Mouse (Mus musculus) neural tube, embryonic 15.5 days (tissue): ENCODE measurements around the gene 1700003F12Rik. TPM values are rescaled to one million over a fixed set of nuclear protein-coding genes. Genes with fewer than 3 reads are reported as not detected.
A peak's percentile ranks its signal among the peaks of the same experiment; 100 is the strongest.

Experiments used
- ATAC-seq: fragments of 200-750 bp; cut with Nextera tagmentation; 2 replicates; pipeline ENCODE4 v1.8.0; 2017; ENCODE audit warnings: mild to moderate bottlenecking, moderate TSS enrichment, moderate library complexity; ENCODE audit not compliant: low FRiP score
- H3K27ac ChIP-seq: fragments of 300-500 bp; sonication (generic); replicated peaks from 2 replicates; pipeline ENCODE4 v1.5.1; 2015; ENCODE audit warnings: mild to moderate bottlenecking, inconsistent platforms
- H3K27me3 ChIP-seq: fragments of 300-500 bp; sonication (generic); replicated peaks from 2 replicates; pipeline ENCODE4 v1.6.1; 2015; ENCODE audit warnings: inconsistent platforms
- H3K36me3 ChIP-seq: fragments of 300-500 bp; sonication (generic); 2 replicates; pipeline ENCODE4 v1.6.1; 2015; ENCODE audit warnings: inconsistent platforms
- H3K4me1 ChIP-seq: fragments of 300-500 bp; sonication (generic); 2 replicates; pipeline ENCODE4 v1.6.1; 2015; ENCODE audit warnings: inconsistent platforms
- H3K4me2 ChIP-seq: fragments of 300-500 bp; sonication (generic); 2 replicates; pipeline ENCODE4 v1.6.1; 2015; ENCODE audit warnings: inconsistent platforms, mild to moderate bottlenecking, moderate library complexity
- H3K4me3 ChIP-seq: fragments of 300-500 bp; sonication (generic); replicated peaks from 2 replicates; pipeline ENCODE4 v1.5.1; 2015; ENCODE audit warnings: mild to moderate bottlenecking, inconsistent platforms
- H3K9ac ChIP-seq: fragments of 300-500 bp; sonication (generic); replicated peaks from 2 replicates; pipeline ENCODE4 v1.6.1; 2015; ENCODE audit warnings: mild to moderate bottlenecking, inconsistent platforms
- H3K9me3 ChIP-seq: fragments of 300-500 bp; sonication (generic); replicated peaks from 2 replicates; pipeline ENCODE4 v1.6.1; 2016; ENCODE audit warnings: inconsistent platforms
- WGBS: fragments of 180-500 bp; shearing (Covaris S2); methylation state at CpG from one replicate; pipeline ENCODE4 v1.1.7; 2015; ENCODE audit warnings: mixed read lengths; 5-methylcytosine and 5-hydroxymethylcytosine counted together
- polyA plus RNA-seq: library from polyadenylated mRNA; unstranded; fragments of >200 nt; fragmentation: Nextera tagmentation; extraction: Ambion mirVana; gene quantifications from 2 replicates; pipeline ENCODE4 v1.2.1, GENCODE M21; 2015

Gene 1700003F12Rik
- polyA plus RNA-seq, 1 experiment from 2014 or later, result 1.9 TPM

DNA sequence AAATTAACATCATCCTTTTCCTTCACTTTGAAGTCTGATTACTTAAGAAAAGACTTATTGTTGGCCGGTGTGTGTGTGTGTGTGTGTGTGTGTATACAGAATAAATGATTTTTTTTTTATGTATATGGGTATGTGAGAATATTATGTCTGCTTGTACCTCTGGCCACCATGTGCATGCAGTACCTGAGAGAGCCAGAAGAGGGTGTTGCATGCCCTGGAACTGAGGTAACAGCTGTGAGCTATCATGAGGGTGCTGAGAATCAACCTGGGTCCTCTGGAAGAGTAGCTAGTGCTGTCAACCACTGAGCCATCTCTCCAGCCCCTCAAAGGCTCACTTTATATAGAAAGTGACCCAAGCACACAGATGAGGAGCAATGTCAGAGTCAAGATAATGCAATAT, 34.5 kb downstream of the 1700003F12Rik start:
- Histone ChIP-seq H3K27me3 (no peaks in the 10 kb centered on the region), H3K4me2 (no peak overlapping the region), H3K27ac (no peak overlapping the region), H3K36me3 (0 out of 2 replicates have a peak, but pooled peaks cover under 1% of the 10 kb centered on the region), H3K4me1 (peaks cover 30% of the 10 kb centered on the region), H3K4me3 (no peak overlapping the region), H3K9me3 (no peaks in the 10 kb centered on the region), H3K9ac (no peak overlapping the region)
- ATAC-seq, result no peak
- 93% methylated on average over 1 of the region's 1 CpGs for WGBS

DNA sequence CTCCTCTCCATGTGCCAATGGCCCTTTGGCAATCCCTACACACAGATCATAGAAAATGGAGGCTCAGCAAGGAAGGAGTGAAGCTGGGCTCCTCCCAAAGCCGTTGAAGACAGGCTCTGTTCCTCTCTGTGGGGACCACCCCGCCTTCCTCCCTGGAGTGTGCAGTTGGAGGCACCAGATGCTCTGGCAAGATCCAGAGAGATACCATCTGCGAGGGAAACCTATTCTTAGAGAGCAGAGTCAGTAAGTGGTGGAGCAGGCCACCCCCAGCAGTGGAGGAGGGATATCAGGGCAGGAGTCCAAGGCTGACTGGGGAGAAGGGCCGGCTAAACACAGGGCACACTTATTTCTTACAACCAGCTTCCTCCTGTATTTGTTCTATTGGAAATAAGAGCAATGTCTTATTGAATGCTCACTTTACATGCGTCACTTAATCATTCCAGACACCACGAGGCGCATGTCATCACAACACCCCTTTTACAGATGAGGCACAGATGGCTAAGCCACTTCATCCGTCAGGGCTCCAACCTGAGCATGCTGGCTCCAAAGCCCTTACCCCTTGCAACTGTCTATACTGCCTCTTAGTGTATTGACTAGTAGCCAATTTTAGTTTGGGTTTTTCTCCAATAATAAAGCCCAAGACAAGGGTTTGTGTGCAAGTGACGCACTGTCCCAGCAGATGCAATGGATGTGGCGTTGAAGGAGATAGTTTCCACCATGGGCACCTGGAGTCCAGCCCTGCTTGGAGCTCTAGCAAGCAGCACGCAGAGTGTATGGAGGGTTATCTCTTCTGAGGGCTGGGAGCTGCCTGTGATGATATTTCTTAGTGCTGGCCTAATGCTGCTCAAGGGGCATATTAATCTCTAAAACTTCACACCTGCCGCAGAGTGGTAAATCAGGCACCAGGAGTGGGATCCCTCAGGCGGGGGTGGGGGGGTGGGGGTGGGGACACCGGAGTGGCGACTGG, 37.3 kb downstream of the 1700003F12Rik start:
- H3K9ac ChIP-seq, result no peak overlapping the region
- no peak overlapping the region for H3K27ac ChIP-seq
- H3K4me2 ChIP-seq, result no peak overlapping the region
- WGBS, result 43% methylated on average over 15 of the region's 15 CpGs
- H3K9me3 ChIP-seq, result no peaks in the 10 kb centered on the region
- no peaks in the 10 kb centered on the region for H3K27me3 ChIP-seq
- ATAC-seq, result peak; percentile 67; the same call in 1 of the 2 replicates
- H3K36me3 ChIP-seq, result peaks cover 7% of the 10 kb centered on the region; the same call in 1 of the 2 replicates
- no peak overlapping the region for H3K4me3 ChIP-seq
- peaks cover 18% of the 10 kb centered on the region for H3K4me1 ChIP-seq

- no peak for ATAC-seq
- Histone ChIP-seq H3K27me3 (no peaks in the 10 kb centered on the region), H3K9ac (no peak overlapping the region), H3K9me3 (no peaks in the 10 kb centered on the region), H3K4me1 (peaks cover 18% of the 10 kb centered on the region), H3K4me2 (no peak overlapping the region), H3K27ac (no peak overlapping the region), H3K4me3 (no peak overlapping the region), H3K36me3 (peaks cover 7% of the 10 kb centered on the region; the same call in 1 of the 2 replicates)
- 49% methylated on average over 17 of the region's 17 CpGs for WGBS
Measured at GRCm38 (mm10) chr2:154584931-154585601, 38.2 kb downstream of the 1700003F12Rik start.

- no peak for ATAC-seq
- Histone ChIP-seq H3K9ac (no peak overlapping the region), H3K27me3 (no peaks in the 10 kb centered on the region), H3K9me3 (no peaks in the 10 kb centered on the region), H3K36me3 (peaks cover 7% of the 10 kb centered on the region; the same call in 1 of the 2 replicates), H3K4me2 (no peak overlapping the region), H3K4me3 (no peak overlapping the region), H3K4me1 (peaks cover 18% of the 10 kb centered on the region), H3K27ac (no peak overlapping the region)
- 76% methylated on average over 5 of the region's 5 CpGs for WGBS
Measured at GRCm38 (mm10) chr2:154586405-154586804, 39.5 kb downstream of the 1700003F12Rik start.

GRCm38 (mm10) chr2:154589051-154589450, 42.2 kb downstream of the 1700003F12Rik start:
- no peak overlapping the region for H3K4me2 ChIP-seq
- H3K9me3 ChIP-seq, result no peaks in the 10 kb centered on the region
- H3K36me3 ChIP-seq, result peaks cover 12% of the 10 kb centered on the region
- H3K4me3 ChIP-seq, result no peak overlapping the region
- 84% methylated on average over 4 of the region's 4 CpGs for WGBS
- H3K27ac ChIP-seq, result no peak overlapping the region
- no peak for ATAC-seq
- no peaks in the 10 kb centered on the region for H3K27me3 ChIP-seq
- peaks cover 15% of the 10 kb centered on the region for H3K4me1 ChIP-seq
- no peak overlapping the region for H3K9ac ChIP-seq

GRCm38 (mm10) chr2:154591239-154591638, 44.4 kb downstream of the 1700003F12Rik start:
- Histone ChIP-seq H3K4me3 (no peak overlapping the region), H3K9ac (no peak overlapping the region), H3K27ac (no peak overlapping the region), H3K36me3 (peaks cover 12% of the 10 kb centered on the region), H3K9me3 (no peaks in the 10 kb centered on the region), H3K4me1 (no peaks in the 10 kb centered on the region), H3K27me3 (no peaks in the 10 kb centered on the region), H3K4me2 (no peak overlapping the region)
- ATAC-seq, result no peak
- 88% methylated on average over 3 of the region's 3 CpGs for WGBS

DNA sequence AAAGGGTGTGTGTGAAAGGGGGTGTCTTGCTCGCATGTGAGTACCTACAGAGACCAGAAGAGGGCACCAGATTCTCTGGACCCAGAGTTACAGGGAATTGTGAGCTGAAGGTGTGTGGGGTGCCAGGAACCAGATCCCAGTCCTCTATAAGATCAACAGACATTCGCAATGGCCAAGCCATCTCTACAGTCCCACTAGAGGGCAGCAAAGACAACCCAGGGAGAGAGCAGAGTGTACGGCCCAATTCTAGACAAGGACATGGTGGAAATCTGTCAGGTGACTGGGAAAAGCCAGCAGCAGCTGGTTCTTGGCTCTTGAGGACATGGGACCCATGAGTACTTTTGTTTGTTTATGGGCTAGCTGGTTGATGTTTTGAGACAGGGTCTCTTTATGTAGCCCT, 46.1 kb downstream of the 1700003F12Rik start:
- WGBS, result 69% methylated on average over 3 of the region's 3 CpGs
- ATAC-seq, result no peak

DNA sequence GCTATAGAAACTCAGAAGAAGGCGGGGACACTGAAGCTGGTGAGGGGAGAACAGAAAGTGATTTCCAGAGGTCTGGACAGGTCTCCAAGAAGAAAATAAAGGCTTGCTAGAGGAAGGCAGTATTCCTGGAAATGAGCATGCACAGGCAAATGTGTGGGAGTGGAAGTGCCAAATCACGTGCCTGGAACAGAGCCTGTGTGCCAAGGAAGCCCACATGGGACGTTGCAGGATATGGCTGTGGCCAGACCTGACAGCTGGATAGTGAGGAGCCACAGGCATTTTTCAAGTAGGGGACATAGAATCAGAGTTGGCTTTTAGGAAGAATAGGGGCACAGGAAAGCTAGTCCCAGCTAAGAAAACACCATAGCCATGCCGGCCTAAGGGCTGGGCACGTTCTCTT, 48.9 kb downstream of the 1700003F12Rik start:
- H3K27ac ChIP-seq, result no peak overlapping the region
- no peak for ATAC-seq
- whole genome bisulfite sequencing, result 80% methylated on average over 5 of the region's 5 CpGs
- H3K4me1 ChIP-seq, result no peaks in the 10 kb centered on the region
- no peak overlapping the region for H3K4me3 ChIP-seq
- peaks cover 5% of the 10 kb centered on the region; the same call in 1 of the 2 replicates for H3K36me3 ChIP-seq
- H3K9me3 ChIP-seq, result no peaks in the 10 kb centered on the region
- H3K4me2 ChIP-seq, result no peak overlapping the region
- H3K27me3 ChIP-seq, result no peaks in the 10 kb centered on the region
- H3K9ac ChIP-seq, result no peak overlapping the region

More for the DNA sequence above, 46.1 kb downstream of the 1700003F12Rik start:
- Histone ChIP-seq H3K27me3 (no peaks in the 10 kb centered on the region), H3K27ac (no peak overlapping the region), H3K4me1 (no peaks in the 10 kb centered on the region), H3K9me3 (no peaks in the 10 kb centered on the region), H3K4me3 (no peak overlapping the region), H3K9ac (no peak overlapping the region), H3K4me2 (no peak overlapping the region), H3K36me3 (peaks cover 5% of the 10 kb centered on the region; the same call in 1 of the 2 replicates)

DNA sequence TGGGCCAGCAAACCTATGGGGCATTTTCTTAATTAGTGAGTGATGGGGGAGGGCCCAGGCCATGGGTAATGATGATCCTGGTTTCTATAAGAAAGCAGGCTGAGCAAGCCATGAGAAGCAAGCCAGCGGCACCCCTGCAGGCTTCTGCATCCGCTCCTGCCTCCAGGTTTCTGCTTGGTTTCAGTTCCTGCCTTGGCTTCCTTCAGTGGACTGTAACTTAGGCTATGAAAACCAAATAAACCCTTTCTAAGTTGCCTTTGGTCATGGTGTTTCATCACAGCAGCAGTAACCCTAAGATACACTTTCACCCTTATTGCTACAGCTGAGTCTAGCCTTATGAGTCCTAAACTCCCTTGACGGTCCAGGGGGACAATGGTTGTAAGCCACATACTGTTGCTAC, 50.5 kb downstream of the 1700003F12Rik start:
- Histone ChIP-seq H3K9ac (no peak overlapping the region), H3K36me3 (peaks cover 5% of the 10 kb centered on the region; the same call in 1 of the 2 replicates), H3K4me1 (no peaks in the 10 kb centered on the region), H3K27ac (no peak overlapping the region), H3K4me2 (no peak overlapping the region), H3K4me3 (no peak overlapping the region), H3K9me3 (no peaks in the 10 kb centered on the region), H3K27me3 (no peaks in the 10 kb centered on the region)
- WGBS, result 84% methylated on average over 3 of the region's 3 CpGs
- ATAC-seq, result no peak
